Mouse (Mus musculus) ES-E14 (cell line): ENCODE measurements at regions not wholly inside any gene's neighbourhood (a gene's known extent, or its start where the extent isn't known, plus 50 kb on each side); places are given as distances from the start of the nearest gene placed in this dataset.

Experiments used
- DNase-seq: peaks from one replicate; pipeline ENCODE4 v3.0.0-alpha.2; 2013; ENCODE audit warnings: low read depth, low spot score
- H3K27ac ChIP-seq: 2 replicates; pipeline ENCODE4 v1.5.1; 2012; ENCODE audit warnings: low read depth, mild to moderate bottlenecking, low read length, moderate library complexity, mixed read lengths; ENCODE audit not compliant: poor library complexity, insufficient read depth, severe bottlenecking
- H3K36me3 ChIP-seq: 2 replicates; pipeline ENCODE4 v1.6.1; 2012; ENCODE audit warnings: mild to moderate bottlenecking, low read length, moderate library complexity, mixed read lengths; ENCODE audit not compliant: control insufficient read depth, poor library complexity, insufficient read depth, severe bottlenecking
- H3K4me1 ChIP-seq, 2 experiments: fragments of 150-350 bp in 1 of 2; sonication (generic) in 1 of 2; 2 replicates each; pipeline ENCODE4 v1.6.1; 2012; ENCODE audit warnings: low read length in 2 of 2, mild to moderate bottlenecking in 1 of 2, mixed read lengths in 1 of 2; ENCODE audit not compliant: control insufficient read depth in 2 of 2, insufficient read depth in 2 of 2, poor library complexity in 1 of 2
- H3K4me3 ChIP-seq, 2 experiments: fragments of 150-350 bp in 1 of 2; sonication (generic) in 1 of 2; 2 replicates each; pipeline ENCODE4 v1.5.1; 2012; ENCODE audit warnings: low read length in 2 of 2, low read depth in 1 of 2, mild to moderate bottlenecking in 1 of 2, mixed read lengths in 1 of 2; ENCODE audit not compliant: insufficient read depth in 1 of 2, poor library complexity in 1 of 2, severe bottlenecking in 1 of 2
- H3K9ac ChIP-seq: 2 replicates; pipeline ENCODE4 v1.6.1; 2012; ENCODE audit warnings: low read depth, mild to moderate bottlenecking, low read length, mixed read lengths; ENCODE audit not compliant: poor library complexity, insufficient read depth, severe bottlenecking
- H3K9me3 ChIP-seq: fragments of 150-350 bp; sonication (generic); 2 replicates; pipeline ENCODE4 v1.6.1; 2012; ENCODE audit warnings: low read depth, mild to moderate bottlenecking, low read length; ENCODE audit not compliant: control insufficient read depth, insufficient read depth
- CHD2 ChIP-seq: IDR thresholded peaks from 2 replicates; pipeline ENCODE4 v1.6.1; 2014; ENCODE audit warnings: mild to moderate bottlenecking, low read depth, low read length, inconsistent platforms
- HCFC1 ChIP-seq: IDR thresholded peaks from 2 replicates; pipeline ENCODE4 v1.6.1; 2012; ENCODE audit warnings: low read length, inconsistent platforms, borderline replicate concordance; ENCODE audit not compliant: insufficient read depth
- MAFK ChIP-seq: IDR thresholded peaks from 2 replicates; pipeline ENCODE4 v1.6.1; 2014; ENCODE audit warnings: mild to moderate bottlenecking, low read depth, low read length, inconsistent platforms; ENCODE audit not compliant: insufficient read depth
- ZC3H11A ChIP-seq: IDR thresholded peaks from 2 replicates; pipeline ENCODE4 v1.6.1; 2012; ENCODE audit warnings: low read depth, mild to moderate bottlenecking, inconsistent platforms, low read length, borderline replicate concordance
- ZNF384 ChIP-seq: IDR thresholded peaks from 2 replicates; pipeline ENCODE4 v1.6.1; 2012; ENCODE audit warnings: low read depth, low read length, inconsistent platforms
- in situ Hi-C, 2 experiments: fragments of 600-800 bp; cut with MboI; formaldehyde crosslinking; loops; one replicate each; pipeline ENCODE4 v1.15.1; 2025; ENCODE audit warnings: low sequenced_read_pairs in 2 of 2, inconsistent platforms in 1 of 2; ENCODE audit not compliant: unreplicated experiment in 2 of 2

- no peaks in the 10 kb centered on the region for H3K9me3 ChIP-seq
- no peak overlapping the region for H3K27ac ChIP-seq
- in situ Hi-C loops, result no loop called here
Observed at GRCm38 (mm10) chr16:77268926-77269325, 255.4 kb downstream of the Usp25 start.

DNA sequence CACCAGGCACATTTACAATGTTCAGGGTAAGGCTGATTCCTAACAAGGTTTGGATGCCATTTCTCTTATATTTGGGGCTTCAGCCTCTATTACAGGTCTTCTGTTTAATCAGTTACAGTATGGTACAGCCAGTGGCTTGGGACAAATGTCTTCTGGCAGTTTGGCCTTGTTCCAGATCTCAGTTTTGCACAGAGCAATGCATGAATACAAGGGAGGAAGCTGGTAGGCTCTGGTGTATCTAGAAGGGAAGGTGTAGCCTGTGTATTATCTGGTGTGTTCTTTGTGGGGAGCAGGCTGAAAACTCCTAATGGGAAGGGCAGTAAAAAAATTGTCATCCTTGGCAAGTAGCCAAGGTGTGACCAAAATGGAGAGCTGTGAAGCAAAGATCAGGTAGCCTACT is 254.2 kb downstream of the Usp25 start:
- DNase-seq, result no peak
- in situ Hi-C loops, result no loop called here
- Histone ChIP-seq H3K36me3 (no peaks in the 10 kb centered on the region), H3K9me3 (no peaks in the 10 kb centered on the region), H3K27ac (no peak overlapping the region), H3K9ac (no peak overlapping the region), H3K4me3 (no peak overlapping the region), H3K4me1 (no peaks in the 10 kb centered on the region)
- TF ChIP-seq MAFK (no peak), CHD2 (no peak), ZC3H11A (no peak), HCFC1 (no peak), ZNF384 (no peak)

More at GRCm38 (mm10) chr16:77268926-77269325, 255.4 kb downstream of the Usp25 start:
- H3K4me1 ChIP-seq, result no peaks in the 10 kb centered on the region
- no peak for DNase-seq
- no peak for TF ChIP-seq MAFK
- TF ChIP-seq CHD2, result no peak
- no peak for TF ChIP-seq HCFC1
- no peak for TF ChIP-seq ZC3H11A
- no peak for TF ChIP-seq ZNF384
- no peaks in the 10 kb centered on the region for H3K36me3 ChIP-seq
- no peak overlapping the region for H3K4me3 ChIP-seq
- H3K9ac ChIP-seq, result no peak overlapping the region

DNA sequence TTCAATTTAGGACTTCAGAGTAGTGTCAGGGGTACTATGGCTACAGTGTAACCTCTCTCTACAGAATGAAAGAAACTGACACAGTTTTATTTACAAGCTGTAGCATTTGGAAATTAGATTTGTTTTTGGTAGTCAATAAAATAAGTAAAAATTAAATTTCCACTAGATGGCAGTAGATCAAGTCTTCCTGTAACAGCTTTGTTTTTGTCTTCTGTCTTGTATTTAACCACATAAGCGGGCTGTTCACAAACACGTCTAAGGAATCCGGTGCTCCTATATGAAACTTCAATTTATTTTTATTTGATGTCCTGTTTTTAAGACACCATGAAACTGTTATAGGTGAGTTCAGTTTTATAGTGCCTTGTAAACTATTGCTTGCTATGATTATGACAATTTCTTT is 238.8 kb downstream of the Usp25 start:
- Histone ChIP-seq H3K4me1 (no peaks in the 10 kb centered on the region), H3K36me3 (no peaks in the 10 kb centered on the region), H3K4me3 (no peak overlapping the region), H3K9me3 (no peaks in the 10 kb centered on the region), H3K27ac (no peak overlapping the region), H3K9ac (no peak overlapping the region)
- DNase-seq, result no peak
- in situ Hi-C loops, result no loop called here
- no peak for TF ChIP-seq MAFK
- TF ChIP-seq ZC3H11A, result no peak
- no peak for TF ChIP-seq CHD2

GRCm38 (mm10) chr16:77251422-77251821 is 237.9 kb downstream of the Usp25 start:
- Histone ChIP-seq H3K4me1 (no peaks in the 10 kb centered on the region), H3K9ac (no peak overlapping the region), H3K4me3 (no peak overlapping the region), H3K27ac (no peak overlapping the region), H3K36me3 (no peaks in the 10 kb centered on the region), H3K9me3 (no peaks in the 10 kb centered on the region)
- in situ Hi-C loops, result no loop called here
- TF ChIP-seq ZNF384, result no peak
- no peak for TF ChIP-seq CHD2
- no peak for TF ChIP-seq HCFC1
- no peak for TF ChIP-seq MAFK
- TF ChIP-seq ZC3H11A, result no peak
- DNase-seq, result no peak

- Histone ChIP-seq H3K4me3 (no peak overlapping the region), H3K4me1 (no peaks in the 10 kb centered on the region), H3K9ac (no peak overlapping the region), H3K27ac (no peak overlapping the region), H3K36me3 (no peaks in the 10 kb centered on the region), H3K9me3 (no peaks in the 10 kb centered on the region)
- DNase-seq, result no peak
- TF ChIP-seq ZNF384 (no peak), MAFK (no peak), ZC3H11A (no peak)
- in situ Hi-C loops, result no loop called here
Observed at GRCm38 (mm10) chr16:77240876-77241275, 227.4 kb downstream of the Usp25 start.
